Mouse (Mus musculus) neural tube, embryonic 11.5 days (tissue): ENCODE measurements around the gene Ino80. TPM values are rescaled to one million over a fixed set of nuclear protein-coding genes. Genes with fewer than 3 reads are reported as not detected.
A peak's percentile ranks its signal among the peaks of the same experiment; 100 is the strongest.

Experiments
- ATAC-seq: fragments of 200-750 bp; cut with Nextera tagmentation; 2 replicates; pipeline ENCODE4 v1.8.0; 2017; ENCODE audit warnings: moderate number of reproducible peaks, mild to moderate bottlenecking, moderate TSS enrichment, moderate library complexity; ENCODE audit not compliant: insufficient read depth, low FRiP score, low TSS enrichment
- DNase-seq: peaks from one replicate; pipeline ENCODE4 v3.0.0-alpha.2; 2015; ENCODE audit warnings: low spot score
- H3K27ac ChIP-seq: fragments of 300-500 bp; sonication (generic); 2 replicates; pipeline ENCODE4 v1.5.1; 2014; ENCODE audit warnings: low read depth, mild to moderate bottlenecking, low read length
- H3K27me3 ChIP-seq: fragments of 300-500 bp; sonication (generic); 2 replicates; pipeline ENCODE4 v1.6.1; 2014; ENCODE audit warnings: mild to moderate bottlenecking, low read length, mixed read lengths; ENCODE audit not compliant: control insufficient read depth, insufficient read depth
- H3K36me3 ChIP-seq: fragments of 300-500 bp; sonication (generic); 2 replicates; pipeline ENCODE4 v1.6.1; 2014; ENCODE audit warnings: mild to moderate bottlenecking, low read length, moderate library complexity, mixed read lengths; ENCODE audit not compliant: control insufficient read depth, insufficient read depth
- H3K4me1 ChIP-seq: fragments of 300-500 bp; sonication (generic); 2 replicates; pipeline ENCODE4 v1.6.1; 2014; ENCODE audit warnings: low read length, mixed read lengths; ENCODE audit not compliant: control insufficient read depth, insufficient read depth
- H3K4me2 ChIP-seq: fragments of 300-500 bp; sonication (generic); 2 replicates; pipeline ENCODE4 v1.6.1; 2014; ENCODE audit warnings: low read depth, mild to moderate bottlenecking, moderate library complexity
- H3K4me3 ChIP-seq: fragments of 300-500 bp; sonication (generic); 2 replicates; pipeline ENCODE4 v1.5.1; 2014; ENCODE audit warnings: low read depth, low read length
- H3K9ac ChIP-seq: fragments of 300-500 bp; sonication (generic); 2 replicates; pipeline ENCODE4 v1.6.1; 2014; ENCODE audit warnings: mild to moderate bottlenecking, low read length
- H3K9me3 ChIP-seq: fragments of 300-500 bp; sonication (generic); 2 replicates; pipeline ENCODE4 v1.6.1; 2016; ENCODE audit warnings: low read length; ENCODE audit not compliant: control insufficient read depth
- WGBS: fragments of 180-500 bp; shearing (Covaris S2); extraction: QIAGEN DNeasy Blood & Tissue Kit; methylation state at CpG from one replicate; pipeline ENCODE4 v1.1.7; 2014; 5-methylcytosine and 5-hydroxymethylcytosine counted together
- polyA plus RNA-seq: library from polyadenylated mRNA; unstranded; fragments of >200 nt; fragmentation: Nextera tagmentation; extraction: Ambion mirVana; gene quantifications from 2 replicates; pipeline ENCODE4 v1.2.1, GENCODE M21; 2014

The Ino80 gene
- polyA plus RNA-seq, 1 experiment from 2014 or later, result 4.5 TPM

DNA sequence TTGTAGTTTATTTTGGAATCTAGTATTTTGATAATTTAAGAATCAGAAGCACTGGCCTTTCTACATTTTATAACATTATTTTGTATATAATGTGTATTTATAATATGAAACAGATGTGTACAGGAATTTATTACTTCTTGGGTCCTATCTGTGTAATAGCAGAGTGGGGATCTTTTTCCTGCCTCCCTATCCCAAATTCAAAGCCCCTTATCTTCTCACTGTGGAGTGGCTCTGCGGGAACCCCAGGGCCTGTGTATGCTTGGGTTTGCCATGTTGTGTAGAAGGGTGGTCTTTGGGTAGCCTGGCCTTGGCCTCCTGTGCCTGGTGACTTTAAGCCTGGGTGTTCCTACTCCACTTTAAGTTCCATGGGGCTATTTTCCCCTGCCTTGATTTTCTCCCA, 142.0 kb downstream of the Ino80 start:
- Histone ChIP-seq H3K27ac (no peak overlapping the region), H3K4me1 (peaks cover 4% of the 10 kb centered on the region; the same call in 1 of the 2 replicates), H3K9me3 (no peaks in the 10 kb centered on the region), H3K27me3 (peaks cover 14% of the 10 kb centered on the region), H3K36me3 (no peaks in the 10 kb centered on the region), H3K4me3 (no peak overlapping the region), H3K4me2 (no peak overlapping the region), H3K9ac (no peak overlapping the region)
- DNase-seq (peak; percentile 2), ATAC-seq (no peak)
- WGBS, result 90% methylated on average over 1 of the region's 1 CpGs

DNA sequence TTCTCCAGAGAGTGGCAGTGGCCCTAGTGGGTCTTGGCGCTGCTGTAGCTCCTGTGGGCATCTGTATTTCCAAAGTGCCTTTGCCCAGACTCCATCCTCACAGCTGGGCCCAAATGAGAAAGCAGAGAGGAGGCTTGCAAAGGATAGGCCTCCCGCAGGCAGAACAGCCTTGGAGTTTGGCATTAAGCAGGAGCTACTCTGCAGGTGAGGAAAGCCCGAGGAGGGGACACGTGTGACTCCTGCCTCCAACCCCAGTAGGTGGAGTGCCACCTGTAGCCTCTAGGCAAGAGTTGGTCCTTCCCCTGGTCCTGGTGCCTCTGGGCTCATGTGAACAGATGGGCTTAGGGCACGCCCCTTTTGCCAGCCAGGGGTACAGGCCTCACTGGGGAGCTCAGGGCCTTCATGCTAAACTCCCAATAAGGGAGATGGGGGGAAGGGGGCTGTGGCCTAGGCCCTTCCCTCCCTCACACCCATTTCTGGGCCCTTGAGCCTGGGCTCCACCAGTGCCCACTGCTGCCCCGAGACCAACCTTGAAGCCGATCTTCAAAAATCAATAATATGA, 142.4 kb downstream of the Ino80 start:
- no peaks in the 10 kb centered on the region for H3K36me3 ChIP-seq
- DNase-seq (peak; percentile 1), ATAC-seq (no peak)
- H3K4me3 ChIP-seq, result no peak overlapping the region
- H3K4me2 ChIP-seq, result no peak overlapping the region
- no peaks in the 10 kb centered on the region for H3K9me3 ChIP-seq
- H3K9ac ChIP-seq, result no peak overlapping the region
- no peak overlapping the region for H3K27ac ChIP-seq
- H3K27me3 ChIP-seq, result peaks cover 18% of the 10 kb centered on the region
- 74% methylated on average over 7 of the region's 7 CpGs for WGBS
- H3K4me1 ChIP-seq, result peaks cover 4% of the 10 kb centered on the region; the same call in 1 of the 2 replicates

DNA sequence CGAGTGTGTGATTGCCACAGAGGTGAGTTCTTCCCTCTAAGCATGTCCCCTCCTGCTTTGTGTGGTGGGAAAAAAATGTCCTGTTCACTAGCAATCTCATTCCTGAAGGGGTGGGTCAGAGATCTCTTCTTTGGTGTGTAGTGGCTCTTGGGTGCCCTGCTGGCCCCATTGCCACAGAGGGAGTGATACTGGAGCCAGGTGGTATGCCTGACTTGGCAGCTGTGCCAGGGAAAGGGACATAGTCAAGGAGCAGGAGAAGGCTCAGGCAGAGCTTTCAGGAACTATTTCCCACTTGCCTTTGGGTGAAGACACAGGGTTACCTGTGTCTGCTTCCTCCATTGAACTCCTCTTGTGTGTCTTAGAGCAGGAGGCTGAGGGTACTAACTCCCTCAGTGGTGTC, 143.4 kb downstream of the Ino80 start:
- Histone ChIP-seq H3K9me3 (no peaks in the 10 kb centered on the region), H3K36me3 (no peaks in the 10 kb centered on the region), H3K4me3 (no peak overlapping the region), H3K27ac (no peak overlapping the region), H3K27me3 (peaks cover 25% of the 10 kb centered on the region), H3K4me1 (peaks cover 4% of the 10 kb centered on the region; the same call in 1 of the 2 replicates), H3K4me2 (no peak overlapping the region), H3K9ac (no peak overlapping the region)
- DNase-seq (no peak), ATAC-seq (no peak)
- 54% methylated on average over 1 of the region's 1 CpGs for WGBS

- Histone ChIP-seq H3K9ac (no peak overlapping the region), H3K4me2 (no peak overlapping the region), H3K27ac (no peak overlapping the region), H3K9me3 (no peaks in the 10 kb centered on the region), H3K36me3 (no peaks in the 10 kb centered on the region), H3K27me3 (peaks cover 44% of the 10 kb centered on the region), H3K4me1 (no peaks in the 10 kb centered on the region; the same call in 1 of the 2 replicates), H3K4me3 (no peak overlapping the region)
- DNase-seq, result peak; percentile 8
- no peak for ATAC-seq
- 73% methylated on average over 24 of the region's 24 CpGs for WGBS
These were observed 145.3 kb downstream of the Ino80 start for GRCm38 (mm10) chr2:119332177-119332661.

GRCm38 (mm10) chr2:119330795-119331194, 146.7 kb downstream of the Ino80 start:
- DNase-seq (peak; percentile 2), ATAC-seq (no peak)
- no peaks in the 10 kb centered on the region for H3K9me3 ChIP-seq
- 89% methylated on average over 8 of the region's 8 CpGs for WGBS
- H3K9ac ChIP-seq, result no peak overlapping the region
- no peak overlapping the region for H3K27ac ChIP-seq
- no peaks in the 10 kb centered on the region for H3K36me3 ChIP-seq
- H3K4me1 ChIP-seq, result no peaks in the 10 kb centered on the region; the same call in none of the 2 replicates
- H3K4me3 ChIP-seq, result no peak overlapping the region
- H3K27me3 ChIP-seq, result peaks cover 58% of the 10 kb centered on the region
- H3K4me2 ChIP-seq, result no peak overlapping the region

DNA sequence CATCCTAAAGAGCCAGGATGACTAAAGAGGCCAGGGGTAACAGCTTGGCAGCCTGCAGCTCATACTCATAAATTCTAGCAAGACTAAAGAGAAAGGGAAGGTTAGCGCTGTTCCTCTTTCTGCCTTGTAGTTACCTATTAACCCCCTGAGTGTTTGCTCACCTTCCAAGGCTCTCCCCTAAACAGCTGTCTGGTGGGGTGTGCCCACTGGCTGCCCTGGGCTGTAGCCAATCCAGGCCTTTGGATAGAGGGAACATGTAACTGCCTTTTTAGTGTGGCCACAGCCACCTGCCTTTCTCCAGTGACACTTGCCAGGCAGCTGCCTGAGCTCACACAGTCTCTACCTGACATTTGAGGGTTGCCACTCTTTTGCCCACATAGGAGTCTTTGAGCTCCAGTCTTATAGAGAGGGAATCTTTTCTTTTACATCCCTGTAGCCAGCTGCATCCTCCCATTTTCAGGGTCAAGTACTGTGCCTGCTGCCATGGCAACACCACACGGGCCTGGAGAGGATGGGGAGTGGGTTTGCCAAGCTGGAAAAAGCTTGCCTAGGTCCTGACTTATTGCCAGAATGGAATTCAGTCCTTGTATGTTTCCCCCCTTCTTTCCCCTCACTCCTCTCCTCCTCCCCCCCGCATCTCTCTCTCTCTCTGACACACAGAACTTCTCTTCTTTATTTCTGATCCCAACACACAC, 148.2 kb downstream of the Ino80 start:
- no peak overlapping the region for H3K9ac ChIP-seq
- no peaks in the 10 kb centered on the region for H3K36me3 ChIP-seq
- WGBS, result 47% methylated on average over 3 of the region's 3 CpGs
- H3K4me3 ChIP-seq, result no peak overlapping the region
- DNase-seq, result peak; percentile 12
- H3K4me2 ChIP-seq, result no peak overlapping the region
- H3K4me1 ChIP-seq, result peaks cover 2% of the 10 kb centered on the region
- no peaks in the 10 kb centered on the region for H3K9me3 ChIP-seq
- H3K27me3 ChIP-seq, result peaks cover 74% of the 10 kb centered on the region
- no peak for ATAC-seq
- no peak overlapping the region for H3K27ac ChIP-seq

GRCm38 (mm10) chr2:119328546-119328945, 148.9 kb downstream of the Ino80 start:
- peak; percentile 9 for DNase-seq
- WGBS, result 35% methylated on average over 5 of the region's 5 CpGs
- Histone ChIP-seq H3K9me3 (no peaks in the 10 kb centered on the region), H3K4me2 (no peak overlapping the region), H3K27ac (no peak overlapping the region), H3K36me3 (no peaks in the 10 kb centered on the region), H3K4me1 (peaks cover 6% of the 10 kb centered on the region), H3K27me3 (peaks cover 81% of the 10 kb centered on the region), H3K9ac (no peak overlapping the region), H3K4me3 (no peak overlapping the region)
- no peak for ATAC-seq

GRCm38 (mm10) chr2:119327942-119328526, 149.5 kb downstream of the Ino80 start:
- peaks cover 86% of the 10 kb centered on the region for H3K27me3 ChIP-seq
- DNase-seq, result peak; percentile 10
- H3K4me1 ChIP-seq, result peaks cover 6% of the 10 kb centered on the region
- no peak for ATAC-seq
- H3K27ac ChIP-seq, result no peak overlapping the region
- H3K4me2 ChIP-seq, result peak overlapping the region; percentile 60; the same call in 1 of the 2 replicates
- H3K36me3 ChIP-seq, result no peaks in the 10 kb centered on the region
- H3K9ac ChIP-seq, result no peak overlapping the region
- H3K4me3 ChIP-seq, result 0 out of 2 replicates have a peak overlapping the region, but pooled peaks have one; percentile 8
- H3K9me3 ChIP-seq, result no peaks in the 10 kb centered on the region
- WGBS, result 13% methylated on average over 11 of the region's 11 CpGs
